Mouse (Mus musculus) CH12.LX (cell line): ENCODE results near the gene Gucy1b1. TPM values are rescaled to one million over a fixed set of nuclear protein-coding genes. Genes with fewer than 3 reads are reported as not detected.

Experiments
- DNase-seq: peaks from one replicate; pipeline ENCODE4 v3.0.0-alpha.2; 2013; ENCODE audit errors: extremely low read depth
- H3K27ac ChIP-seq: 2 replicates; pipeline ENCODE4 v1.5.1; 2012; ENCODE audit warnings: low read depth, mild to moderate bottlenecking, control low read depth, moderate library complexity; ENCODE audit not compliant: insufficient read depth
- H3K27me3 ChIP-seq: replicated peaks from 2 replicates; pipeline ENCODE3; 2012; ENCODE audit warnings: inconsistent platforms
- H3K36me3 ChIP-seq, 2 experiments: replicated peaks in 1 of 2; 2 replicates each; pipeline versions ENCODE3 to v1.6.1; 2012; ENCODE audit warnings: inconsistent platforms in 1 of 2, low read length in 1 of 2, mild to moderate bottlenecking in 1 of 2, mixed read lengths in 1 of 2, moderate library complexity in 1 of 2; ENCODE audit not compliant: control insufficient read depth in 1 of 2, insufficient read depth in 1 of 2
- H3K4me1 ChIP-seq, 2 experiments: 2 replicates each; pipeline ENCODE4 v1.6.1; 2012; ENCODE audit warnings: inconsistent platforms in 1 of 2, moderate library complexity in 1 of 2; ENCODE audit not compliant: insufficient read depth in 2 of 2, control insufficient read depth in 1 of 2
- H3K4me2 ChIP-seq: 2 replicates; pipeline ENCODE4 v1.6.1; 2012; ENCODE audit warnings: low read depth, mild to moderate bottlenecking, control low read depth; ENCODE audit not compliant: poor library complexity, insufficient read depth, severe bottlenecking
- H3K4me3 ChIP-seq, 3 experiments: fragments of 150-350 bp in 1 of 3; sonication (generic) in 1 of 3; replicated peaks in 1 of 3; 2 replicates each; pipeline versions ENCODE3 to v1.5.1; 2011 to 2012; ENCODE audit warnings: low read depth in 2 of 3, low read length in 2 of 3, mild to moderate bottlenecking in 2 of 3, moderate library complexity in 2 of 3, control low read depth in 1 of 3, improper control_type of control experiment in 1 of 3, inconsistent platforms in 1 of 3, mixed read lengths in 1 of 3; ENCODE audit not compliant: poor library complexity in 1 of 3
- H3K79me2 ChIP-seq: replicated peaks from 2 replicates; pipeline ENCODE4 v1.6.1; 2012; ENCODE audit warnings: mild to moderate bottlenecking, moderate library complexity; ENCODE audit not compliant: control insufficient read depth, poor library complexity, insufficient read depth, severe bottlenecking; ENCODE audit errors: extremely low read depth
- H3K9ac ChIP-seq: 2 replicates; pipeline ENCODE4 v1.6.1; 2012; ENCODE audit warnings: low read depth, mild to moderate bottlenecking, control low read depth, moderate library complexity; ENCODE audit not compliant: insufficient read depth
- H3K9me3 ChIP-seq: replicated peaks from 2 replicates; pipeline ENCODE3; 2012; ENCODE audit warnings: low read length, inconsistent platforms, mixed read lengths
- CTCF ChIP-seq, 2 experiments: IDR thresholded peaks in 1 of 2; conservative IDR thresholded peaks in 1 of 2; 2 replicates each; pipeline ENCODE4 v1.5.1; 2011 to 2012; ENCODE audit warnings: low read depth in 2 of 2, low read length in 2 of 2, improper control_type of control experiment in 1 of 2, inconsistent platforms in 1 of 2, mild to moderate bottlenecking in 1 of 2, moderate library complexity in 1 of 2
- EP300 ChIP-seq: IDR thresholded peaks from 2 replicates; pipeline ENCODE4 v1.6.1; 2011; ENCODE audit warnings: low read length, improper control_type of control experiment
- ETS1 ChIP-seq: conservative IDR thresholded peaks from 2 replicates; pipeline ENCODE4 v1.6.1; 2012; ENCODE audit warnings: low read depth, mild to moderate bottlenecking, inconsistent platforms, low read length, improper control_type of control experiment, moderate library complexity
- HCFC1 ChIP-seq: IDR thresholded peaks from 2 replicates; pipeline ENCODE4 v1.6.1; 2012; ENCODE audit warnings: low read depth, mild to moderate bottlenecking, inconsistent platforms, low read length, improper control_type of control experiment
- JUND ChIP-seq: conservative IDR thresholded peaks from 2 replicates; pipeline ENCODE4 v1.6.1; 2011; ENCODE audit warnings: low read depth, low read length, improper control_type of control experiment
- KAT2A ChIP-seq: IDR thresholded peaks from 2 replicates; pipeline ENCODE4 v1.6.1; 2012; ENCODE audit warnings: low read length, improper control_type of control experiment, inconsistent platforms; ENCODE audit not compliant: insufficient replicate concordance
- MAFK ChIP-seq: IDR thresholded peaks from 2 replicates; pipeline ENCODE4 v1.6.1; 2011; ENCODE audit warnings: low read length, improper control_type of control experiment; ENCODE audit not compliant: insufficient replicate concordance
- MAX ChIP-seq: IDR thresholded peaks from 2 replicates; pipeline ENCODE4 v1.6.1; 2011; ENCODE audit warnings: low read length, improper control_type of control experiment
- MEF2A ChIP-seq: IDR thresholded peaks from 2 replicates; pipeline ENCODE4 v1.6.1; 2014; ENCODE audit warnings: low read depth, mild to moderate bottlenecking, inconsistent platforms, low read length, improper control_type of control experiment, borderline replicate concordance
- MXI1 ChIP-seq: IDR thresholded peaks from 2 replicates; pipeline ENCODE4 v1.6.1; 2011; ENCODE audit warnings: mild to moderate bottlenecking, low read depth, low read length, improper control_type of control experiment
- MYC ChIP-seq: IDR thresholded peaks from 2 replicates; pipeline ENCODE4 v1.6.1; 2011; ENCODE audit warnings: low read depth, mild to moderate bottlenecking, improper control_type of control experiment, low read length
- NRF1 ChIP-seq: IDR thresholded peaks from 2 replicates; pipeline ENCODE4 v1.6.1; 2014; ENCODE audit warnings: low read depth, mild to moderate bottlenecking, inconsistent platforms, low read length, improper control_type of control experiment, moderate library complexity
- PAX5 ChIP-seq: IDR thresholded peaks from 2 replicates; pipeline ENCODE4 v1.6.1; 2012; ENCODE audit warnings: low read length, inconsistent platforms, mixed read lengths
- RCOR1 ChIP-seq: conservative IDR thresholded peaks from 2 replicates; pipeline ENCODE4 v1.6.1; 2012; ENCODE audit warnings: low read depth, mild to moderate bottlenecking, inconsistent platforms, low read length, improper control_type of control experiment
- SMC3 ChIP-seq: IDR thresholded peaks from 2 replicates; pipeline ENCODE4 v1.6.1; 2011; ENCODE audit warnings: low read depth, low read length, improper control_type of control experiment
- UBTF ChIP-seq: IDR thresholded peaks from 2 replicates; pipeline ENCODE4 v1.6.1; 2012; ENCODE audit warnings: low read depth, mild to moderate bottlenecking, inconsistent platforms, low read length, improper control_type of control experiment, moderate library complexity
- USF1 ChIP-seq: IDR thresholded peaks from 2 replicates; pipeline ENCODE4 v1.6.1; 2014; ENCODE audit warnings: low read depth, mild to moderate bottlenecking, inconsistent platforms, low read length, improper control_type of control experiment
- ZC3H11A ChIP-seq: IDR thresholded peaks from 2 replicates; pipeline ENCODE4 v1.6.1; 2012; ENCODE audit warnings: low read depth, mild to moderate bottlenecking, inconsistent platforms, low read length, improper control_type of control experiment
- ZKSCAN1 ChIP-seq: IDR thresholded peaks from 2 replicates; pipeline ENCODE4 v1.6.1; 2012; ENCODE audit warnings: low read depth, inconsistent platforms, low read length, improper control_type of control experiment, borderline replicate concordance
- ZNF384 ChIP-seq: IDR thresholded peaks from 2 replicates; pipeline ENCODE4 v1.6.1; 2012; ENCODE audit warnings: low read depth, low read length, improper control_type of control experiment, inconsistent platforms
- dilution Hi-C: fragments of 300-500 bp; cut with MboI; formaldehyde crosslinking; loops from 2 replicates; pipeline ENCODE4 v1.14.3; 2020; ENCODE audit warnings: low sequenced_read_pairs; ENCODE audit not compliant: extremely low pct_unique_long_range_greater_than_20kb, extremely low pct_ligation_motif_present
- in situ Hi-C: fragments of 300-500 bp; cut with MboI; formaldehyde crosslinking; loops from 3 replicates; pipeline ENCODE4 v1.14.3; 2019; ENCODE audit warnings: low sequenced_read_pairs, low pct_ligation_motif_present, low pct_unique_long_range_greater_than_20kb, mixed read lengths
- polyA plus RNA-seq: library from polyadenylated mRNA; unstranded; fragments of >175 nt; gene quantifications from 2 replicates; pipeline ENCODE4 v1.2.1, GENCODE M21; 2012; ENCODE audit warnings: low read depth; ENCODE audit not compliant: insufficient read length
- total RNA-seq, 2 experiments: library from RNA; depleted of rRNA; stranded (reverse); fragments of 300-350 nt in 1 of 2; fragments of >200 nt in 1 of 2; gene quantifications; 2 replicates each; pipeline ENCODE4 v1.2.3; 2012 to 2014

Gucy1b1 gene
- total RNA-seq (2012; rRNA removed), result not detected in 2 replicates
- not detected in 2 replicates for total RNA-seq (2014; rRNA removed)
- polyA plus RNA-seq, result not detected in 2 replicates

- H3K36me3 ChIP-seq, result no peaks in the 10 kb centered on the region
- H3K4me2 ChIP-seq, result no peak within 1 kb of the TSS
- H3K79me2 ChIP-seq, result no peaks in the 10 kb centered on the region
- H3K4me1 ChIP-seq, result peaks cover 3 to 6% of the 10 kb centered on the region in 2 experiments; a peak in 3 of 4 replicates
- no peaks in the 10 kb centered on the region for H3K27me3 ChIP-seq
- dilution Hi-C loops (no loop called here), in situ Hi-C loops (no loop called here)
- no peaks in the 10 kb centered on the region for H3K9me3 ChIP-seq
- TF ChIP-seq MEF2A (no peak), EP300 (no peak), JUND (no peak), ZKSCAN1 (no peak), MAFK (no peak), HCFC1 (no peak), NRF1 (no peak), PAX5 (no peak), SMC3 (no peak), MYC (no peak), MXI1 (no peak), ZNF384 (no peak)
- peak; percentile 0 for DNase-seq
- H3K9ac ChIP-seq, result no peak within 1 kb of the TSS
- no peak within 1 kb of the TSS for H3K27ac ChIP-seq
- no peak within 1 kb of the TSS for H3K4me3 ChIP-seq
These were observed at the start of gene Gucy1b1 for GRCm38 (mm10) chr3:82074201-82074851. Gene Gucy1b1 (minus strand): TSS chr3:82074689.

- DNase-seq, result no peak
- TF ChIP-seq RCOR1 (no peak), ZNF384 (no peak), ETS1 (no peak), MAX (no peak), ZC3H11A (no peak), MAFK (no peak), UBTF (no peak), CTCF (conservative IDR thresholded peaks at IDR 0.05 in 1 of 2, IDR thresholded peaks at IDR 0.05 in 1 of 2; ENCODE audit: low read depth in 2 of 2, low read length in 2 of 2) (no peak), USF1 (no peak), KAT2A (no peak), PAX5 (no peak)
- H3K36me3 ChIP-seq, result no peaks in the 10 kb centered on the region
- dilution Hi-C loops, result no loop called here
- no peak overlapping the region for H3K4me2 ChIP-seq
- no peak overlapping the region for H3K4me3 ChIP-seq
- no peak overlapping the region for H3K27ac ChIP-seq
- no peaks in the 10 kb centered on the region for H3K9me3 ChIP-seq
- H3K27me3 ChIP-seq, result no peaks in the 10 kb centered on the region
- no peaks in the 10 kb centered on the region for H3K79me2 ChIP-seq
- in situ Hi-C loops, result no loop called here
- H3K4me1 ChIP-seq, result no peaks in the 10 kb centered on the region
- no peak overlapping the region for H3K9ac ChIP-seq
These were observed 44.4 kb upstream of the Gucy1b1 start for GRCm38 (mm10) chr3:82118916-82119315.
